Mouse (Mus musculus) brain, embryonic 14.5 days (tissue): ENCODE results near the gene Nell1. TPM values are rescaled to one million over a fixed set of nuclear protein-coding genes. Genes with fewer than 3 reads are reported as not detected.
A peak's percentile ranks its signal among the peaks of the same experiment; 100 is the strongest.

ENCODE experiments used
- DNase-seq: peaks from one replicate; pipeline ENCODE4 v3.0.0-alpha.2; 2011; ENCODE audit warnings: low read depth
- CTCF ChIP-seq: fragments of 200-500 bp; IDR thresholded peaks from 2 replicates; pipeline ENCODE4 v1.5.1; 2012; ENCODE audit warnings: inconsistent platforms, mild to moderate bottlenecking, moderate library complexity, borderline replicate concordance; ENCODE audit not compliant: insufficient read depth, insufficient read length; ENCODE audit errors: extremely low read depth
- POLR2A ChIP-seq: fragments of 200-500 bp; IDR thresholded peaks from 2 replicates; pipeline ENCODE4 v1.6.1; 2012; ENCODE audit warnings: mild to moderate bottlenecking, inconsistent platforms, borderline replicate concordance; ENCODE audit not compliant: poor library complexity, insufficient read depth, insufficient read length, severe bottlenecking; ENCODE audit errors: extremely low read depth
- polyA plus RNA-seq: library from polyadenylated mRNA; depleted of rRNA; stranded (reverse); fragments of >200 nt; gene quantifications from 2 replicates; pipeline ENCODE4 v1.2.3, GENCODE M21; 2012

Nell1 gene
- polyA plus RNA-seq, 1 experiment, result 16.9 TPM

GRCm38 (mm10) chr7:50486884-50487420 lies 512.3 kb downstream of the Nell1 start:
- no peak for DNase-seq
- TF ChIP-seq CTCF (no peak), POLR2A (no peak)

- DNase-seq, result no peak
- TF ChIP-seq CTCF, result no peak
- no peak for TF ChIP-seq POLR2A
Measured at GRCm38 (mm10) chr7:50501562-50501961, 526.9 kb downstream of the Nell1 start.

- no peak for TF ChIP-seq POLR2A
- no peak for TF ChIP-seq CTCF
Measured at GRCm38 (mm10) chr7:50507047-50507446, 532.4 kb downstream of the Nell1 start.

GRCm38 (mm10) chr7:50514830-50515229 lies 540.2 kb downstream of the Nell1 start:
- peak; percentile 56 for DNase-seq
- TF ChIP-seq CTCF (no peak), POLR2A (no peak)

More at GRCm38 (mm10) chr7:50507047-50507446, 532.4 kb downstream of the Nell1 start:
- DNase-seq, result no peak

- no peak for TF ChIP-seq CTCF
- TF ChIP-seq POLR2A, result no peak
- peak; percentile 60 for DNase-seq
Measured at GRCm38 (mm10) chr7:50516681-50517080, 542.0 kb downstream of the Nell1 start.

- DNase-seq, result no peak
- no peak for TF ChIP-seq CTCF
- no peak for TF ChIP-seq POLR2A
Measured at GRCm38 (mm10) chr7:50543373-50543772, 568.7 kb downstream of the Nell1 start.

GRCm38 (mm10) chr7:50549572-50549971 lies 574.9 kb downstream of the Nell1 start:
- no peak for DNase-seq
- TF ChIP-seq CTCF, result no peak
- no peak for TF ChIP-seq POLR2A

- DNase-seq, result no peak
- TF ChIP-seq CTCF (no peak), POLR2A (no peak)
Measured at GRCm38 (mm10) chr7:50551426-50551825, 576.8 kb downstream of the Nell1 start.

- TF ChIP-seq POLR2A (no peak), CTCF (no peak)
- DNase-seq, result no peak
Measured at GRCm38 (mm10) chr7:50562708-50563107, 588.0 kb downstream of the Nell1 start.

GRCm38 (mm10) chr7:50573841-50574240 lies 599.2 kb downstream of the Nell1 start:
- no peak for TF ChIP-seq CTCF
- no peak for TF ChIP-seq POLR2A
- DNase-seq, result peak; percentile 62

- DNase-seq, result peak; percentile 37
- TF ChIP-seq POLR2A, result no peak
- no peak for TF ChIP-seq CTCF
Measured at GRCm38 (mm10) chr7:50588642-50589424, 614.2 kb downstream of the Nell1 start.

GRCm38 (mm10) chr7:50598890-50599289 lies 624.2 kb downstream of the Nell1 start, which contains the start of gene 4933405O20Rik:
TSS of gene 4933405O20Rik (plus strand) at chr7:50599190.
- TF ChIP-seq POLR2A (no peak), CTCF (no peak)
- no peak for DNase-seq

GRCm38 (mm10) chr7:50614101-50614500 lies 639.4 kb downstream of the Nell1 start:
- DNase-seq, result peak; percentile 35
- TF ChIP-seq CTCF (no peak), POLR2A (no peak)
